Mouse (Mus musculus) kidney, adult 2 months (tissue): Measurements from ENCODE around the gene Clmp. TPM values are rescaled to one million over a fixed set of nuclear protein-coding genes. Genes with fewer than 3 reads are reported as not detected.

Source experiments
- DNase-seq: peaks from one replicate; pipeline ENCODE4 v3.0.0; 2021
- H3K27ac ChIP-seq: fragments of 200-500 bp; 2 replicates; pipeline ENCODE4 v1.5.1; 2012; ENCODE audit warnings: low read depth, low read length, control low read depth, inconsistent platforms; ENCODE audit not compliant: insufficient read depth
- H3K27me3 ChIP-seq: fragments of 200-500 bp; replicated peaks from 2 replicates; pipeline ENCODE4 v1.6.1; 2012; ENCODE audit warnings: mild to moderate bottlenecking, moderate library complexity, low read length, inconsistent platforms; ENCODE audit not compliant: control insufficient read depth, insufficient read depth
- H3K36me3 ChIP-seq: fragments of 200-500 bp; 2 replicates; pipeline ENCODE4 v1.6.1; 2012; ENCODE audit warnings: mild to moderate bottlenecking, moderate library complexity, low read length, inconsistent platforms; ENCODE audit not compliant: control insufficient read depth, insufficient read depth
- H3K4me1 ChIP-seq: fragments of 200-500 bp; 2 replicates; pipeline ENCODE4 v1.6.1; 2011; ENCODE audit warnings: low read length; ENCODE audit not compliant: control insufficient read depth, insufficient read depth
- H3K4me3 ChIP-seq: fragments of 200-500 bp; 2 replicates; pipeline ENCODE4 v1.5.1; 2011; ENCODE audit warnings: mild to moderate bottlenecking, low read depth, low read length, control low read depth; ENCODE audit not compliant: insufficient read depth
- CTCF ChIP-seq: fragments of 200-500 bp; conservative IDR thresholded peaks from 2 replicates; pipeline ENCODE4 v1.5.1; 2011; ENCODE audit warnings: low read depth, mild to moderate bottlenecking, control low read depth, low read length, moderate library complexity, mixed read lengths; ENCODE audit not compliant: insufficient read depth, insufficient read length
- POLR2A ChIP-seq: fragments of 200-500 bp; IDR thresholded peaks from one replicate; pipeline ENCODE4 v1.6.1; 2011; ENCODE audit warnings: low read depth, low read length, control low read depth
- WGBS: fragments of 180-500 bp; shearing (Covaris S2); methylation state at CpG from one replicate; pipeline ENCODE4 v1.1.7; 2018; 5-methylcytosine and 5-hydroxymethylcytosine counted together
- polyA plus RNA-seq: library from polyadenylated mRNA; depleted of rRNA; stranded (reverse); fragments of >200 nt; gene quantifications from 2 replicates; pipeline ENCODE4 v1.2.3, GENCODE M21; 2012

Gene Clmp
- polyA plus RNA-seq, 1 experiment: 4.5 TPM

GRCm38 (mm10) chr9:40720881-40721280, 35.1 kb downstream of the Clmp start:
- no peak overlapping the region for H3K4me3 ChIP-seq
- WGBS: 64% methylated on average over 7 of the region's 7 CpGs

GRCm38 (mm10) chr9:40723311-40723772, 37.6 kb downstream of the Clmp start:
- H3K27ac ChIP-seq: no peak overlapping the region
- DNase-seq: no peak
- no peaks in the 10 kb centered on the region for H3K4me1 ChIP-seq
- TF ChIP-seq POLR2A (no peak), CTCF (no peak)
- 76% methylated on average over 2 of the region's 2 CpGs for WGBS
- no peaks in the 10 kb centered on the region for H3K36me3 ChIP-seq
- H3K27me3 ChIP-seq: no peaks in the 10 kb centered on the region
- no peak overlapping the region for H3K4me3 ChIP-seq

More at GRCm38 (mm10) chr9:40720881-40721280, 35.1 kb downstream of the Clmp start:
- H3K4me1 ChIP-seq: peaks cover 2% of the 10 kb centered on the region; the same call in 1 of the 2 replicates
- H3K36me3 ChIP-seq: no peaks in the 10 kb centered on the region
- no peak overlapping the region for H3K27ac ChIP-seq
- DNase-seq: no peak
- no peak for TF ChIP-seq POLR2A
- no peak for TF ChIP-seq CTCF
- no peaks in the 10 kb centered on the region for H3K27me3 ChIP-seq

GRCm38 (mm10) chr9:40724978-40725377, 39.2 kb downstream of the Clmp start:
- TF ChIP-seq CTCF (no peak), POLR2A (no peak)
- no peak overlapping the region for H3K4me3 ChIP-seq
- no peak for DNase-seq
- no peaks in the 10 kb centered on the region for H3K4me1 ChIP-seq
- 43% methylated on average over 5 of the region's 5 CpGs for WGBS
- no peaks in the 10 kb centered on the region for H3K27me3 ChIP-seq
- no peak overlapping the region for H3K27ac ChIP-seq
- no peaks in the 10 kb centered on the region for H3K36me3 ChIP-seq

GRCm38 (mm10) chr9:40727140-40727823, 41.5 kb downstream of the Clmp start:
- Histone ChIP-seq H3K4me1 (no peaks in the 10 kb centered on the region), H3K27me3 (no peaks in the 10 kb centered on the region), H3K36me3 (no peaks in the 10 kb centered on the region), H3K4me3 (no peak overlapping the region), H3K27ac (no peak overlapping the region)
- no peak for DNase-seq
- TF ChIP-seq POLR2A (no peak), CTCF (no peak)
- 80% methylated on average over 4 of the region's 4 CpGs for WGBS

GRCm38 (mm10) chr9:40727824-40728495, 42.2 kb downstream of the Clmp start:
- no peak for DNase-seq
- Histone ChIP-seq H3K4me3 (no peak overlapping the region), H3K4me1 (no peaks in the 10 kb centered on the region), H3K27me3 (no peaks in the 10 kb centered on the region), H3K36me3 (no peaks in the 10 kb centered on the region), H3K27ac (no peak overlapping the region)
- no peak for TF ChIP-seq POLR2A
- TF ChIP-seq CTCF: no peak
- WGBS: 92% methylated on average over 7 of the region's 7 CpGs

- Histone ChIP-seq H3K4me3 (no peak overlapping the region), H3K4me1 (no peaks in the 10 kb centered on the region), H3K27ac (no peak overlapping the region), H3K27me3 (no peaks in the 10 kb centered on the region), H3K36me3 (no peaks in the 10 kb centered on the region)
- TF ChIP-seq POLR2A (no peak), CTCF (no peak)
- 59% methylated on average over 12 of the region's 12 CpGs for WGBS
- no peak for DNase-seq
Observed at GRCm38 (mm10) chr9:40730302-40730700, 44.5 kb downstream of the Clmp start.
